27 mouse cellular contexts compared by ENCODE assay signal in genomic region chr11:22626407-22626806, GRCm38 (mm10).
"Had no signal": no experiment of that assay in that cellular context is flagged by ENCODE, and none has a peak within 500 bp of the region (broad histone marks: within the 10 kb centered on the region; RNA-seq: fewer than 3 reads in every experiment).

No protein-coding gene starts in this region.

- H3K27ac ChIP-seq: gastrocnemius, adult 2 months; heart, adult 2 months; hindbrain, embryonic 10.5 days; hindbrain, embryonic 12.5 days; hindbrain, embryonic 14.5 days; intestine, embryonic 15.5 days; layer of hippocampus, adult 2 months; left cerebral cortex, adult 2 months; limb, embryonic 10.5 days; limb, embryonic 12.5 days; liver, embryonic 13.5 days; liver, embryonic 15.5 days had no signal

- H3K9me3 ChIP-seq: hindbrain, embryonic 10.5 days; hindbrain, embryonic 12.5 days; intestine, embryonic 15.5 days; limb, embryonic 10.5 days; limb, embryonic 12.5 days; liver, embryonic 13.5 days; liver, embryonic 15.5 days had no signal

- ATAC-seq: hindbrain, embryonic 16.5 days; intestine, embryonic 15.5 days; intestine, postnatal 0 days had no signal

- H3K36me3 ChIP-seq: hindbrain, embryonic 10.5 days; hindbrain, embryonic 12.5 days; intestine, embryonic 15.5 days; limb, embryonic 10.5 days; limb, embryonic 12.5 days; liver, embryonic 13.5 days; liver, embryonic 15.5 days had no signal

- H3K9ac ChIP-seq: hindbrain, embryonic 12.5 days; hindbrain, embryonic 14.5 days; intestine, embryonic 15.5 days; limb, embryonic 12.5 days; liver, embryonic 13.5 days; liver, embryonic 15.5 days had no signal

- DNase-seq: gastrocnemius, adult 2 months; gastrocnemius, postnatal 14 days; gastrocnemius, postnatal 36 days; heart, adult 11 months; heart, adult 2 months; heart, postnatal 10 days; heart, postnatal 4 days; kidney, adult 18-20 months; kidney, adult 8-10 months; kidney, postnatal 10 days; kidney, postnatal 25 days; kidney, postnatal 4 days; liver; liver, embryonic 13.5 days had no signal

- H3K4me2 ChIP-seq: heart, embryonic 11.5 days; hindbrain, embryonic 12.5 days; hindbrain, embryonic 14.5 days; intestine, embryonic 15.5 days; limb, embryonic 12.5 days; liver, embryonic 11.5 days; liver, embryonic 13.5 days; liver, embryonic 15.5 days had no signal

- H3K27me3 ChIP-seq: hindbrain, embryonic 12.5 days; intestine, embryonic 15.5 days; limb, embryonic 12.5 days; liver, embryonic 13.5 days; liver, embryonic 15.5 days had no signal

- H3K4me3 ChIP-seq: gastrocnemius, adult 2 months; heart, adult 2 months; hindbrain, embryonic 10.5 days; hindbrain, embryonic 12.5 days; intestine, embryonic 15.5 days; layer of hippocampus, adult 2 months; left cerebral cortex, adult 2 months; limb, embryonic 10.5 days; limb, embryonic 12.5 days; liver, embryonic 13.5 days; liver, embryonic 15.5 days had no signal
